Mouse (Mus musculus) thymus, postnatal 0 days (tissue): ENCODE results near the gene Abca4. TPM values are rescaled to one million over a fixed set of nuclear protein-coding genes. Genes with fewer than 3 reads are reported as not detected.

Experiments
- DNase-seq: peaks from one replicate; pipeline ENCODE4 v3.0.0-alpha.2; 2015; ENCODE audit warnings: low spot score
- polyA plus RNA-seq: library from polyadenylated mRNA; unstranded; fragments of >200 nt; fragmentation: Nextera tagmentation; extraction: Ambion mirVana; gene quantifications from 2 replicates; pipeline ENCODE4 v1.2.1, GENCODE M21; 2015

The Abca4 gene
- polyA plus RNA-seq, 1 experiment from 2014 or later: 0.42 TPM

DNA sequence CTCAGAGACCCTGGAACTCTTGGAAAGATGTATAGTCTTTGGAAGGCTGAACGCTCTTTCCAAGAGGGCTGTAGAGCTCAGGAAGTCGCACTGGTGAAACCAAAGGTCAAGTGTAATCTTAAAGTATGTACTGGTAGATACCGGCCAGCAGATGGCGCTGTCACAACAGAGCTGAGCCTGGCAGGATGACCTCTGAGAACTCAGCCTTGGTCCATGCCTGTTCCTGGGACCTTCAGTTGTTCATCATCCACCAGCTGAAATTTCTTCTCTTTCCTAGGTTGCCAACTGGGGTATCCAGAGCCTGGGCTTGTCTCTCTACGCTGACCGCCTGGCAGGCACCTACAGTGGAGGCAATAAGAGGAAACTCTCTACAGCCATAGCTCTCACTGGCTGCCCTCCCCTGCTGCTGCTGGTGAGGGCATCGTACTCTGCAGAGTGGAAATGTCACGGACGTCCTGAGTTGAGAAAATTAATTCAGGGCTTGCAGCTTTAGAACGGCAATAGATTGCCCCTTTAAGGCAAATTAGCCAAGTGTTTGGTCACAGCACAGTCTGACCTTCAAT, 125.5 kb downstream of the Abca4 start:
- peak; percentile 63 for DNase-seq

DNA sequence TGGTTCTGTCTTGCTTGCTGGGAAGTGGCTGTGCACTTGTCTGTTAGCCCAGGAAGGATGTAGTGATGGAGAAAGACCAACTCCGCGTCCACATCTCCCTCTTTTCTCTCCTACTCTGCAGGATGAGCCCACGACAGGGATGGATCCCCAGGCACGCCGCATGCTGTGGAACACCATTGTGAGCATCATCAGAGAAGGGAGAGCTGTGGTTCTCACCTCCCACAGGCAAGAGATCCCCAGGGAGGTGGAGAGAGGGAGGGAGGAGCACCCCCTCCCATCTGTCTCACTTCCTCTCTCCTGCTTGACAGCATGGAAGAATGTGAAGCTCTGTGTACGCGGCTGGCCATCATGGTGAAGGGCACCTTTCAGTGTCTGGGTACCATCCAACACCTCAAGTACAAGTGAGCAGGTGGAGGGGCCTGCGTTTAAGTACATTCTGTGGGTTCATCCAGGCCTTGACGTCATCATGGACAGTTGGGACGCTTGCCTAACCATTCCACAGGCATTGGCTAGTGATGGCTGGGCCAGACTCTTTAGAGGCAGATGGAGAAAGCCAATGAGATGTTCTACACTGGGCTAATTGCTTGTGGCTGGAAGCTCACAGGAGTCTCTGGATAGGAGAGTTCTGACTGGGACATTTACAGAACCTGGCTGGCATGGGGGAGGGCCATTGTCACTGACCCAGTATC, 126.5 kb downstream of the Abca4 start:
- DNase-seq: no peak

DNA sequence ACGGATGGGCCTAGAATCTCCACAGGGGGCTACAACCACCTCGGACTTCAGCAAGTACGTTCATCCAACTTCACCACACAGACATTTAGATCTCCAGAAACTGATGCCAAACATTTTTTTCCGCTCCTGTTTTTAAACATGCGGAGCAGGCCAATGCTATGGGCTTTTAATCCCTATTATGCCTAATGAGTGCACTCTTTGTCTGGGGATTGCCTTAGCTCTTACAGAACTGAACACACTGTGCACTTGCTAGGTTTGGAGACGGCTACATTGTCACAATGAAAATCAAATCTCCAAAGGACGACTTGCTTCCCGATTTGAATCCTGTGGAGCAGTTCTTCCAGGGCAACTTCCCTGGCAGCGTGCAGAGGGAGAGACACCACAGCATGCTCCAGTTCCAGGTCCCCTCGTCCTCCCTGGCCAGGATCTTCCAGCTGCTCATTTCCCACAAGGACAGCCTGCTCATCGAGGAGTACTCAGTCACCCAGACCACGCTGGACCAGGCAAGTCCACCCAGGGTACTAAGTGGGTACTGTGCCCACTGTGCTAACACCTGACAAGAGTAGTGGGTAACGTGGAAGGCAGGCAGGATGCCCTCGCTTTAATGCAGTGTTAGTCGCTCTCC, 129.4 kb downstream of the Abca4 start:
- DNase-seq: no peak

- DNase-seq: no peak
Measured at GRCm38 (mm10) chr3:122176018-122176417, 131.8 kb downstream of the Abca4 start.

DNA sequence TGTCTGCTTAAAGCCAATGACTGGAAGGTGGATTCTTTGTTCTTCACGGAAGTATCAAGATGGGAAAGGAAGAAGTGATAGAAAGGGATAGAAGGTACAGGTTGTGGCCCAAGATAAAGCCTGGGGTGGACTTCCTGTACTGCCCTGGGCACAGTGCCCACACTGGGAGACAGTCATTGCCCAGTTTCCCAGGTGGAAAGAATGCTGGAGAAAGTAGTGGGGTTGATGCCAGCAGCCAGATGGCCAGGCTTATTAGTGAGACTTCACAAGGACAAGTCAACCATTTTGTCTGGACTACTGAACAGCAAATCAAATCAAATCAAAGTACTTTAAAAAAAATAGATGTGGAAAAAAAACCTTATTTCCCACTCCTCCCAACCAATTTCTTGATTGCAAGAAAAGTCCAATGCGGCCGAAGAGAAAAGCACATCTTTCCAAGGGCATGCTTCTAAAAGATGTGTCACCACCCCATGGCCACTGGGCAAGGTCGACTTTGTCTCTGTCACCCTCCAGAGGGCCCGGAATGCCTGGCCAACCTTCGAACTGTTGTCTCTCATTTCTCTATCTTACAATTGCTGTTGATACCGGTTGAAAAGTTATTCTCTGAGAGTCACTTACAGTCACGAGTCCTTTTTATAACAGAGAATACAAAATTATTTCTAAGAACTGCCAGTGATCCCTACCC, 132.6 kb downstream of the Abca4 start:
- no peak for DNase-seq

- DNase-seq: no peak
Measured at GRCm38 (mm10) chr3:122184109-122184508, 139.9 kb downstream of the Abca4 start.

- DNase-seq: no peak
Measured at GRCm38 (mm10) chr3:122186975-122187374, 142.7 kb downstream of the Abca4 start.

DNA sequence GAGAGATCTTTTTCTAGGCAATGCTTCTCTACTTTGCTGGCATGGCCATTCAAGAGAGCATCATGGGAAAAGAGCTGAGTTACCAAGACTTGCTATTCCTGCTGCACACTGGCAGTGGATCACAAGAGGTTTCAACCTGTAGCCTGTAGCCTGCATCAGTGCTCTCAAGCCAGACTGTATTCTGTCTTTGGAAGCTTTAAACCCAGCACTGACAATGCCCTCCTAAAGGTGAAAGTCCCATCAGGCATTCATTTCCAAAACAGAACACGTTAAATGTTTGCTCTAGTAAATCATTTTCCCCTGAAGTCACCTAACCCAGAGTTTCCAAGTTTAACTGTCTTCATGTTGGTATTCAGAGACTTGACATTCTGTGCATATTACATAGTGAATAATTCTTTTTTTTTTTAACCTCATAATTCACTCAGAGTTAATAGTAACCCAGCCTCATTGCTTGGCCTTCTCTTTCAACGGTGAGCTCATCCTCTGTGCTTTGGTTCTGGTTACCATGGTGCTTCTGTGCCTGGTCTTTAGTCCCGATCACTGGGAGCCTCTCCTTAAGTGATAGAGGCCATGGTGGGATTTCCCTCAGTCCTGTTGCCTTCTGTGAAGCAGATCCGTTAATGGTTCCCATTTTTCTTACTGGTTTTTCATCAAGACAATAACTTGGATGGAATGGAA, 152.5 kb downstream of the Abca4 start:
- no peak for DNase-seq

DNA sequence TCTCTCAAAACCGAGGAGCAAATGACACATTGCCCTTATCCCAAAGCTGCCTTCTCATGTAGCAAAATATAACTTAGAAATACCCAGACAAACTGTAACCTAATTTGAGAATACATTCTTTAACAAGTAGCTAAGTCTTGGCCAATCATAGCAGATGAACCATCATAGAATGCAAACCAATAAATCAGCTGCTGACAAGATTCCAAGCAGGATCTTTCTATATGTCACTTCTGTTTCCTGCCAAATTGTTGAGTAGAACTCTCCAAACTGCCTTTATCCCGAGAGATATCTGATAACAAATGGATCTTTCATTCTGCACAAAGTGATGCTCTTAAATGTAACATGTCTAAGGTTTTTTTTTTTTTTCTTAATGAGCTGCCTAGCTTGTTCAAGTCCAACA, 154.3 kb downstream of the Abca4 start:
- no peak for DNase-seq

DNA sequence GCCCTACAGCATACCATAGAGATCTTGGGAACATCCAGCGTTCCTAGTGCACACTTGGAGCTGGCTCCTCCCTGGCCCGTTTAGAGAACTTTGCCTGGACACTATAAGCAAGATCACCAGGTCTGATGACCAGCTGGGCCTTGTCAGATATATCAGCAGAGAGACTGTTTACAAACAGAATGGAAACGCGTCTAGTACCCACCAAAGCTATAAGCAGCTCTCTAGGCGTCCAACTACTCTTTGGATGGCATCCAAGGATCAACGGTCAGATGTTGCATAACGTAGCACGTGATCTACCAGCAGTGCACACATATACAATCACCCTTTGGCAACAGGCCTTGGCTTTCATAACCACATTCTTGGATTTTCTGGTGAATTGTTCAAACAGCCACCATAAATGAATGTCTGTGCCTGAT, 154.7 kb downstream of the Abca4 start:
- DNase-seq: no peak

DNA sequence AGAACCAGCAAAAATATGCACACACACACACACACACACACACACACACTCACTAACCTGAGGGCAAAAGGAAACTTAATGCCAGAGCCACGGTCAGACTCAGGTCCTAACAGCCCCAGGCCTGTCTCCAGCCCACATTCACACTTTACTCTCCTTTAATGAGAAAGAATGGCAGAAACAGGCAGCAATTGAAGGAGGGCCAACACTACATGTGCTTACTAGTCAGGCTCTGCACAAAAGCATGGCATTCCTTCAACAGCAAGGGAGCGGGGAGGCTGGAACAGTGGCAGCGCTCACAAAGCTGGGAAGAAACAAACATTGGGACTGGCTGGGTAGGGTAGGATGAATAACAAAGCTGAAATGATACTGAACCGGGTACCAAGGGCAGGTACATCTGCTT, 155.4 kb downstream of the Abca4 start:
- no peak for DNase-seq

- no peak for DNase-seq
Measured at GRCm38 (mm10) chr3:122200017-122200416, 155.8 kb downstream of the Abca4 start.

GRCm38 (mm10) chr3:122200447-122200846, 156.2 kb downstream of the Abca4 start:
- DNase-seq: no peak

DNA sequence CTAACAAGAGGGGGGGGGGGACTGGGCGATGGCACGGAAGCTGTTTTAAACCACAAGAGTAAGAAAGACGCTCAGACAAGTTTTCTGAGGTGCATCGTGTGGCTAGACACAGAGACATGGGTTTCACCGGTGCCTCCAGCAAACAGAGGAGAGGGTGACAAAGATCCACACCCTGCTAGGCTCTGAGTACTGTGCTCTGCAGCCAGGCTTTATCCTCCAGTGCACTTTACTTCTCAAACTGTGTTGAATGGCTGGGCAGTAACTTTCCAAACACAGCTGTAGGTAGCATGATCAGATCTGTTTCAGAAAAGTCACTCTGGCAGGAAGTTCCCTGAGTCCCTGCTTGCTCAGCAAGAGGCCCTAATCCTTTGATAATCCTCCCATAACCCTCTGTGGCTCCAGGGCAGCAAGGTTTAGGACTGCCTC, 158.1 kb downstream of the Abca4 start:
- DNase-seq: peak; percentile 69

DNA sequence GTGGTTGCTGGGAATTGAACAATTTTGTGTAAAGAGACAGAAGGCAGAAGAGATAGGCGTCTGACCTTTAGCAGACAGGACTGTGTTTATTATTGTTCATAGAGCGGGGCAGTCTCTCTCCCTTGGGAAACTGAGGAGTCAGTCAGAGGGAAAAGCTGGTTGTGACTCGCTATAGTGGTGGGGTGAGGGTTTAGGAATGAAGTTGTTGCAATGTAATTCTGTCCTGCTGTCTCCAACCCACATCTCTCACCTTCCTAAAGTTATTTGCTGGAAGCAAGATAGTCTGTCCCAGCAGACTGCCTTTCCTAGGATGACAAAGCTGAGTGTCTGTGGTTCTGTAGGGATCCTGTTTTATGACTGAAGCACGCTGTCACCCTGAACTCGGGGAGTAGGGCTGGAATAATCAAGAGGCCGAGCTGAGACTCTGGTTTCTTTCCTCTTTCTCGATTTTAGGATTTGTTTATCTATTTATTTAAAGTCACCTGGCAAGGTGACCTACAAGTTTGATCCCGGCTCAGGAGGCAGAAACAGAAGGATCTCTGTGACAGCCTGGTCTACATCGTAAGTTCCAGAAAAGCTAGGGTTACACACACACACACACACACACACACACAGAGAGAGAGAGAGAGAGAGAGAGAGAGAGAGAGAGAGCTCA, 159.6 kb downstream of the Abca4 start:
- no peak for DNase-seq

GRCm38 (mm10) chr3:122205753-122206152, 161.5 kb downstream of the Abca4 start:
- DNase-seq: no peak

DNA sequence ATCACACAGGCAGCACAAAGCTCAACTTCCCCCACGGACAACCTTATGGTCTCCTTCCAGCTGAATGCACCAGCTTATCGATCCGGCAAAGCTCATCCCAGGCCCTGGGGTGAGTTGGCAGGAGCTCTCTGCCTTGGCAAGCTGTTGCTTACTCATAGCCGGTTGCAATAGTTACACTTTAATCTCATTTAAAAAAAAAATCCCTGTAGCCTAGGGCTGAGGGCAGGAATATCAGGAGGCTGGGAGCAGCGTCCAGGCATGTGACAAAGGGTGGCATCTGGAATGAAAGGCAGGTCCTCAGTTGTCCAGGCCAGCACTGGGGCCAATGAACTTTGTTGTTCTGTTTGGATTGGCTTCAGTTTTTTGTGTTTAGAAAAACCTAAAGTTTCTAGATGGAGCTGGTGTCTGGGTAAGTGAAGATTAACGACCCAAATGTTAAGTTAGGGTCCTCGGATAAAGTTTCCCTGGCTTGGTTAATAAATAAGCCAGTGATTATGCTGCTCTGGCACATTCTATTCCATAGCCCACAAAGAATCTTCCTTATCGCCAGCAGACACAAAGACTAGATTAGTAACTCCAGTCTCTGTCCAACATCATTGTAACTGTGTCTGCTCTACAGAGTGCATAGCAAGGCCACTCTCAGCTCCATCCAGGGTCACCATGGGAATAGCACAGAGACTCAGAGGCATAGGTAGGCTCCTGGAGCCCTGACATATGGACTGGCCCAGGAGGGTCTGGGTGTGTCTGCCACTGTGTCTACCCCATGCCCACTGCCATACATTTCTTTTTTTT, 162.2 kb downstream of the Abca4 start:
- DNase-seq: no peak

- DNase-seq: no peak
Measured at GRCm38 (mm10) chr3:122207766-122208165, 163.5 kb downstream of the Abca4 start.

- no peak for DNase-seq
Measured at GRCm38 (mm10) chr3:122208296-122209225, 164.3 kb downstream of the Abca4 start.
